Mouse (Mus musculus) cerebellum, adult 2 months (tissue): Measurements from ENCODE around the gene Gstcd. TPM values are rescaled to one million over a fixed set of nuclear protein-coding genes. Genes with fewer than 3 reads are reported as not detected.
A peak's percentile ranks its signal among the peaks of the same experiment; 100 is the strongest.

ENCODE experiments used
- DNase-seq, 2 experiments: peaks; one replicate each; pipeline ENCODE4 v3.0.0; 2021
- H3K27ac ChIP-seq: fragments of 200-500 bp; 2 replicates; pipeline ENCODE4 v1.5.1; 2012; ENCODE audit warnings: low read length, control low read depth, inconsistent platforms; ENCODE audit not compliant: insufficient read depth
- H3K27me3 ChIP-seq: fragments of 200-500 bp; 2 replicates; pipeline ENCODE4 v1.6.1; 2012; ENCODE audit warnings: inconsistent platforms, mild to moderate bottlenecking, low read length, moderate library complexity; ENCODE audit not compliant: control insufficient read depth, insufficient read depth
- H3K4me1 ChIP-seq: fragments of 200-500 bp; 2 replicates; pipeline ENCODE4 v1.6.1; 2011; ENCODE audit warnings: low read length; ENCODE audit not compliant: control insufficient read depth, insufficient read depth
- H3K4me3 ChIP-seq: fragments of 200-500 bp; replicated peaks from 2 replicates; pipeline ENCODE3; 2011; ENCODE audit warnings: mild to moderate bottlenecking, low read depth, low read length, control low read depth; ENCODE audit not compliant: insufficient read depth
- CTCF ChIP-seq: fragments of 200-500 bp; IDR thresholded peaks from 2 replicates; pipeline ENCODE4 v1.5.1; 2011; ENCODE audit warnings: low read depth, mild to moderate bottlenecking, control low read depth, low read length, moderate library complexity, borderline replicate concordance; ENCODE audit not compliant: insufficient read depth
- POLR2A ChIP-seq: fragments of 200-500 bp; IDR thresholded peaks from 2 replicates; pipeline ENCODE4 v1.6.1; 2011; ENCODE audit warnings: low read length, control low read depth, borderline replicate concordance; ENCODE audit not compliant: insufficient read depth
- WGBS: fragments of 180-500 bp; shearing (Covaris S2); methylation state at CpG from one replicate; pipeline ENCODE4 v1.1.7; 2018; 5-methylcytosine and 5-hydroxymethylcytosine counted together
- polyA plus RNA-seq: library from polyadenylated mRNA; depleted of rRNA; stranded (reverse); fragments of >200 nt; gene quantifications from 2 replicates; pipeline ENCODE4 v1.2.3, GENCODE M21; 2012; rRNA removed

The Gstcd gene
- 7.3 and 8.2 TPM in 2 replicates for polyA plus RNA-seq

DNA sequence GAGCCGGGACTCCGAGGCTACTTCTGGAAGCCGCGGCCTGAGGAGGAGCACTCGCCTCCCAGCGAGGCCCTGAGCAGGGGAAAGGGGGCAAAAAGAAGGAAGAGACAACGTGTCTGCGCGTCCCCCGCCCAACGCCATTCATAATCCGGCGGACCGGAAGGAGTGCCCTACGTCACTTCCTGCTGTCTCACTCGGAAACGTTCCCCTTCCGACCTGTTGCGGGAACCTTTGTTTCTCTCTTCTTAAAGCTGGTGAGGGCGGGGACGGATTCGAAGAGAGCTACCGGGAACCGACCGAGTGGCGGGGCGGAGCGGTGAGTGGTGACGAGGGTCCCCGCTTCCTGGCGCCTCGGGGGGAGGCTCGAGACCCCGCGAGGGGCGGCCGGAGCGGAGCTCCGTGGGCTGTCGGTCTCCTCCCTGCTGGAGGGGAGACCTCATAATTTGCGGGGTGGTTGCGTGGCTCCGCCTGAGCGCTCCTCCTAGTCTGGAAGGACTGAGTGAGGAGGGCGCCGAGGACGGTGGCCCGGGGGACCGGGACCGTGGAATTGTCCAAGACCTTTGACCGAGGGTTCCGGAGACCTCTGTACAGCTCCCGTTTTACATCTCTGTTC is at the start of gene Gstcd, which contains the start of gene Ints12:
Gstcd (minus strand) TSS at position 370 of the 610 bp plus-strand sequence.
Ints12 (plus strand) TSS at position 177 of the 610 bp plus-strand sequence.
- peak; percentile 76; the same call in 1 of the 2 replicates for TF ChIP-seq POLR2A
- no peak for TF ChIP-seq CTCF
- H3K27me3 ChIP-seq: no peaks in the 10 kb centered on the region
- peak within 1 kb of the TSS; percentile 88 for H3K27ac ChIP-seq
- peak within 1 kb of the TSS; percentile 71 for H3K4me3 ChIP-seq
- under 1% methylated on average over 53 of the region's 53 CpGs for WGBS
- no peaks in the 10 kb centered on the region for H3K4me1 ChIP-seq
- DNase-seq: peak; percentile 92 to 96

DNA sequence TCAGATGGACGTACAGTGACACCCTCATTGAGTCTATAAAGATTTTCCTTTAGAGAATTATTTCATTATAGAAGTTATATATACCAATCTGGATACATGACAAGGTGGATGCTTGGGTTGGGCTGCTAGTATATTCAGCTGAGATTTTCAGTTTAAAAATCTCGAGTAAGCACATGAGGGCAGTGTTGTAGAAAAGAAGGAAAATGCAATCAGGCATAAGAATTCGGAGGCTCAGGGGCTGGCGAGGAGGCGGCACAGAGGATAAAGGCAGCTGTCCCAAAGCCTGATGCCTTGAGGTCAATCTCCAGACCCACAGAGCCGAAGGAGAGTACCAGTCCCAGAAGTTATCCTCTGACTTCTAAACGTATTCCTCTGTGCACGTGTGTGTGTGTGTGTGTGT is 40.8 kb upstream of the Gstcd start:
- WGBS: 28% methylated on average over 8 of the region's 8 CpGs
- DNase-seq: peak in 1 of 2 experiments; percentile 18

DNA sequence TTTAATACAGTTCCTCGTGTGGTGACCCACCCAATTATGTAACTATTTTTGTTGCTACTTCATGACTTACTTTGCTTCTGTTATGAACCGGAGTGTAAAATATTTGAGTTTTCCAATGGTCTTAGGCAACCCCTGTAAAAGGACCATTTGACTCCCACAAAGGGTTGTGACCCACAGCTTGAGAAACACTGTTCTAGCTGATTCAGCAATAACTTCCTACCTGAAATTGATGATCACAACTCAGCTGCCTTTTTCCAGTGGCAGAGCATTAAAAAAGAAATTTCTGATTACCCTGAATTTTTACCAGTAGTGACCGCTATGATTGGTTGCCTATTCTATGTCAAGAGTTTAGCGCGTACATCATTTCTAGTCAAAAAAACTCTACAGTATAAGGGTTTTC is 39.5 kb upstream of the Gstcd start:
- Histone ChIP-seq H3K4me3 (no peak overlapping the region), H3K4me1 (no peaks in the 10 kb centered on the region), H3K27ac (no peak overlapping the region), H3K27me3 (no peaks in the 10 kb centered on the region)
- WGBS: 98% methylated on average over 5 of the region's 5 CpGs
- no peak for TF ChIP-seq CTCF
- TF ChIP-seq POLR2A: no peak
- no peak for DNase-seq

More for the DNA sequence above, 40.8 kb upstream of the Gstcd start:
- no peak overlapping the region for H3K27ac ChIP-seq
- no peak overlapping the region for H3K4me3 ChIP-seq
- TF ChIP-seq POLR2A: no peak
- TF ChIP-seq CTCF: no peak
- no peaks in the 10 kb centered on the region for H3K4me1 ChIP-seq
- H3K27me3 ChIP-seq: no peaks in the 10 kb centered on the region

DNA sequence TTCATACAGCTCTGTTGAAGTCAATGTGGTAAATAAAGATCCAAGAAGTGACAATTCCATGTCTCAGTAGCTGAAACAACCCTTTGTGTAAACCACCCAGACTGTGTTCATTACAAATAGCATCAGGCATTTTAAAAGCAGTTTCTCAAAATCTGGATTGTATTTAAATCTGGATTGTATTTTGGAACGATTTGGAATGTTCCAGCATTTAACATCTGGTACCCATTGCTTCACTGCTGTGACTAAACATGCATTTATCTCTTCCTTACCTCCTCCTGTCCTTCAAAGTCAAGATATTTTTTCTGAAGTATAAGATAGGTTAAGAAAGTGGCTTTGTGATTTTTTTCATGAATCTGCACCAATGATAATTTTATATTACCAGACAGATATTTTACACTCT is 21.4 kb upstream of the Gstcd start:
- DNase-seq: no peak
- TF ChIP-seq CTCF (no peak), POLR2A (no peak)
- WGBS: 46% methylated on average over 1 of the region's 1 CpGs
- no peaks in the 10 kb centered on the region for H3K27me3 ChIP-seq
- no peaks in the 10 kb centered on the region for H3K4me1 ChIP-seq
- no peak overlapping the region for H3K27ac ChIP-seq
- H3K4me3 ChIP-seq: no peak overlapping the region

DNA sequence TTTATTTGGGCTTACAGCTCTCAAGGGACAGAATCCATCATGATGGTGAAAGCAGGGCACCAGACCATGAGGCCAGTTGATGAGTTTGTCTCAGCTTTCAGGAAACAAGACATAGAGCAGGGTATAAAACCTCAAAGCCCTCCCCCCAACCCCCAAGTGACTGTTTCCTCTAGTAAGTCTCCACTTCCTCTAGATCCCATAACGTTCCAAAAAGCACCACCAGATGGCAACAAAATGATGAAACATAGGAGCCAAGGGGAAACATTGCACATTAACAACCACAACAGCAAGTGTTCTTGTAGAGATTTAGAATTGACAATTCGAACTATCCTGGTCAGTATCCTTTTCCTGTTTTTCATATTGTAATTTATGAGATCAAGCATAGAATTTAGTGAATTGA is 19.9 kb upstream of the Gstcd start:
- TF ChIP-seq POLR2A (no peak), CTCF (peak; percentile 29; the same call in 1 of the 2 replicates)

DNA sequence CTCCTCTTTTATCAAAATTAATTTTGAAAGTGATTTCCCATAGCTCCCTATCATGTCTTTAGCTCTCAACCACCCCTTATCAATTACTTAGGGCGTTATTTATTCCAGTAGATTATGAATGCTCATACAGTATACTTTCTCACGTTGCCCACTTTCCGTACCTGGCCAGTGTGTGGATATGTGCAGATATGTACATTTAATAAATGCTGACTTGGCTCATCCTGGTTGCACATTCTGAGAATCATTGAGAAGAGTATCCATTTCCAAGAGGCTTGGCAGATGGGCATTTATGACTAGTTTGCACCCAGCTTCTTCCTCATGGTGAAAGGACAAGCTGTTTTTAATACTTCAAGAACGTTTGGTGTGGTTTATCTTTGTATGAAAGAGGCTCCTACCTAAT is 18.0 kb upstream of the Gstcd start:
- Histone ChIP-seq H3K4me1 (no peaks in the 10 kb centered on the region), H3K27me3 (no peaks in the 10 kb centered on the region), H3K4me3 (no peak overlapping the region), H3K27ac (no peak overlapping the region)
- TF ChIP-seq CTCF (no peak), POLR2A (no peak)
- WGBS: 89% methylated on average over 4 of the region's 4 CpGs
- DNase-seq: no peak

More for the DNA sequence above, 19.9 kb upstream of the Gstcd start:
- Histone ChIP-seq H3K27me3 (no peaks in the 10 kb centered on the region), H3K4me1 (no peaks in the 10 kb centered on the region), H3K4me3 (no peak overlapping the region), H3K27ac (no peak overlapping the region)
- peak in 1 of 2 experiments; percentile 33 for DNase-seq
- 23% methylated on average over 2 of the region's 2 CpGs for WGBS

DNA sequence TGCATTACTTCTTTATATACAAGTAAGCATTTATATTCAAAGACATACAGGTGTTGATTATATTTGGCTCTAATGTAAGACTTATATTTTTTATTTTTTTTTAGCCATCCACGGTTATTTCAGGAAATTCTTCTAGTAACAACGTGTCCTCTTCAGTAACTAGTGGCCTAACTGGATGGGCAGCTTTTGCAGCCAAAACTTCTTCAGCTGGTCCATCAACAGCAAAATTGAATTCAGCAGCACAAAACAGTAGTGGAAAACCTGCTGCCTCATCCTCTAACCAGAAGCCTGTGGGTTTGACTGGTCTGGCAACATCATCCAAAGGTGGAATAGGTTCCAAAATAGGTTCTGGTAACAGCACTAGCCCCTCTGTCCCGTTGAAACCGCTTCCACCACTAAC is 16.9 kb upstream of the Gstcd start:
- Histone ChIP-seq H3K27ac (no peak overlapping the region), H3K4me1 (no peaks in the 10 kb centered on the region), H3K27me3 (no peaks in the 10 kb centered on the region), H3K4me3 (no peak overlapping the region)
- 95% methylated on average over 4 of the region's 4 CpGs for WGBS
- no peak for DNase-seq
- TF ChIP-seq CTCF: no peak
- TF ChIP-seq POLR2A: no peak

DNA sequence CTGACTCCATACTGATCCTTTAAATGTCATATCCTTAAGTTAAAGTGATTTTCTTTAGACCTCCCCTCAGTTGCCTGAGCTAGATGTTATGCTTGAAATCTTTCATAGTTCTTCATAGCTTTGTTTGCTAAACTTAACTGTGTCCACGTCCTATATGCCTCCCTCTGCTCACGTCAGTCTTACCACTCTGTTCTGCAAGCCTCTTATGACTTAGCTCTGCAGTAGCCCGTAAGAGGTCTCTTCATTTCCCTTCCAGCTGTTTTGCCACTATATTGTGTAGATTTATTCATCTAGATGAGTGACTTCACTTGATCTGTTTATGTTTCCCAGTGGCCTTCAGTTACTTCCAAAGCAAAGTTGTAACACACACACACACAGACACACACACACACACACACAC is 12.6 kb upstream of the Gstcd start:
- 92% methylated on average over 3 of the region's 3 CpGs for WGBS
- no peak overlapping the region for H3K4me3 ChIP-seq
- DNase-seq: no peak

More for the DNA sequence above, 12.6 kb upstream of the Gstcd start:
- TF ChIP-seq CTCF (no peak), POLR2A (no peak)
- Histone ChIP-seq H3K27me3 (no peaks in the 10 kb centered on the region), H3K27ac (no peak overlapping the region), H3K4me1 (no peaks in the 10 kb centered on the region)
